Mouse (Mus musculus) cerebellum, adult 11 months (tissue): Measurements from ENCODE around the gene Rnase1.
"Not testable (repeated sequence)": the region's sequence is repeated elsewhere in the genome, so short reads cannot be mapped to it uniquely, and the experiment has no call there.

Source experiments
- DNase-seq: peaks from one replicate; pipeline ENCODE4 v3.0.0; 2022

Gene Rnase1

DNA sequence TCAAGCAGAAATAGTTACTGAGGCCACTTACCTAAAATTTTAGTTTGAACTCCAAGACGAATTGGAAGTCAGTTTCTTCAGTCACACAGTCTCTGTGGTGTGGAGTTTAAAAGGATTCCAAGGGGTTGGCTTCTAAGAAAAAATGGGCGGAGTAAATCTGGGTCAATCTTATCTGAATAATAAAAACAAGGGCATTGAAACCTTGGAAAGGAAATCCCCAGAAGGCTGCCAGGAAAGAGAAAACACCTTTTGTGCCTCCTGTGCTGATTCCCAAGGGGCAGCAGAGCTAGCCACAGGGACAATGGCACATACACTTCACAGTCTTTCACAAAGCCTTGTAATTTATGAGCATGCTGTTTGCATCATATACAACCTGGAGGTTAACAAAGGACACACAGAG lies at the start of gene Rnase1:
TSS of gene Rnase1 (minus strand) at position 101 of the 400 bp plus-strand sequence.
- DNase-seq = no peak

DNA sequence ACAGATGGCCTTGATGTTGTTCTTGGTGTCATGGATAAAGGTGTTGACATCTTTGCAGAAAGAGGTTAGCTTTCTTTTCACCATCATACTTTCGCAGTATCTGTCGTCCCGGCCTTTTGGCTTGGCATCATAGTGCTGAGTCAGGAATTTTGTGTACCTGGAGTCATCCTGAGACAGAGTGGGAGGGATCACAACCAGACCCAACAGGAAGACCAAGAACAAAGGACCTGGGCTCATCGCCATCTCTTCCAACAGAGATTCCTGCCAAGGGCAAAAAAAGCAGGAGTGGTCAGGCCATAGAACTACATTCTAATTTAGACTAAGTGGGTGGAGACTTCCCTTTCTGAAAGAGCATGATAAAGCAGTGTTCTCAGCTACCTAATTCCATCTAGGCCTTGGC lies 49.1 kb upstream of the Rnase1 start:
- no peak for DNase-seq

DNA sequence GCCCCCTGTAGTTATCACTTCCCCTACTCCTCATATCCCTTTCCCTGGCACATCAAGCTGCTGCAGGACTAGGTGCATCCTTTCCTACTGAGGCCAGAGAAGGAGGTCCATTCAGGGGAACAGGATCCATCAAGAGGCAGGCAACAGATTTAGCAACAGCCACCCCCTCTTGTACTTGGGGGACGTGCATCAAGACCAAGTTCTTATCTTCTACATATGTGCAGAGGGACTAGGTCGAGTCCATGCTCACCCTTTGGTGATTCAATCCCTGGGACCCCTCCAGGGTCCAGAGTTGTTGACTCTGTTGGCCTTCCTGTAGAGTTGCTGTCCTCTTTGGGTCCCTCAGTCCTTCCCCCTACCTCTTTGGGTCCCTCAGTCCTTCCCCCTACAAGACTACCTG lies 34.5 kb upstream of the Rnase1 start:
- DNase-seq = not testable (repeated sequence)

DNA sequence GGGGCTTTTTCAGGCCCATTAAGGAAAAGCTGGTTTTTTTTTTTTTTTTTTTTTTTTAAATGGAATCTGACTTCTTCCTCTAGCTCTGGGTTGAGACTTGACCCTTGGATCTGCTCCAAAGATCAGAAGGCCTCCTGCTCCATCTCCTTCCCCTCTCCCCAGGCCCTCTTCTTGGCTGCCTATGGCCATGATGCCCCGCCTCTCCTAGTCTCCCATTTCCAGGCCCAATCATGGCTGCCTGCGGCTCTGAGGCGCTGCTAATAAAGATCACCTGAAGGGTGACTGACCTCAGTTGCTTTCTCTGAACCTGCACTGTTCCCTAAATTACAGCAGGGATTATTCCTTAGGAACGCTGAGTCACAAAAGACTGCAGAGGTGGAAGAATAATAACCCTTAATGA lies 27.3 kb upstream of the Rnase1 start:
- no peak for DNase-seq

GRCm38 (mm10) chr14:51172947-51173346 lies 26.4 kb upstream of the Rnase1 start:
- not testable (repeated sequence) for DNase-seq

GRCm38 (mm10) chr14:51172095-51172865 lies 25.7 kb upstream of the Rnase1 start:
- peak; percentile 7 for DNase-seq

- no peak for DNase-seq
These were observed 19.5 kb upstream of the Rnase1 start for GRCm38 (mm10) chr14:51166068-51166467.

DNA sequence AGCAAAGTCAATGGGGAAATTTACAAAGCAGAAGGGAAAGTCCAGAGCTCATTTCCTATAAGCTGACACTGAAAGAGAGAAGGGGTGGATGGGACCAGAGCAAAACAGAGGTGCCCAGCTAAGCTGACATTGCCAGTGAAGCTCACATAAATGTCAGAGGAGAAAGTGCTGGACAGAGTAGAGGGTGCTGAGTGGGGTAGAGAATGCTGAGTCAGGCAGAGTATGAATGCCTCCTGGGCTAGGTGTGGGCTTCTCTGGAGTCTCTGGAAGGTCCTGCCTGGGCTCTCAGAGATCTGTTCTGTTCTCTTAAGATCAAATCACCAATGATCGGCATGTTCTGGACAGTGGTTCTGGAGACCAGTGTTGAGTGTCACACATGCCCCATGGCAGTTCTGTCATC lies 18.9 kb upstream of the Rnase1 start:
- no peak for DNase-seq

DNA sequence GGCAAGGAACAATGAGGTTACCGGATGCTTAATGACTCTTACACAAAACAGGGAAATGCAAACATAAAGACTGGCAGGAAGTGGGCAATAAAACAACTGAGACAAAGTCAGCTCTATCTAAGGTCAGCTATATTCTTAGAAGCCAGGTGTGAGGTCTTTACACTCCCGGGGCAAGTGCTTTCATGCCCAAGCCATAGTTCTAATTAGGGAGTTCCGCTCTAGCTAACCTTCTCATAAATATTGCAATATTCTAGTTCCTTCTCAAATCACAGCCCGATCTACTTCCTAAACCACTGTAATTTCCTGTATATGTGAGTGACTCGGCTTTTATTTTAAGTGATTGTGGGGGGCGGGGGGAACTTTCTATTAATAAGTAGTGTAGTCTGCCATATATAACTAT lies 16.7 kb upstream of the Rnase1 start:
- DNase-seq = not testable (repeated sequence)

DNA sequence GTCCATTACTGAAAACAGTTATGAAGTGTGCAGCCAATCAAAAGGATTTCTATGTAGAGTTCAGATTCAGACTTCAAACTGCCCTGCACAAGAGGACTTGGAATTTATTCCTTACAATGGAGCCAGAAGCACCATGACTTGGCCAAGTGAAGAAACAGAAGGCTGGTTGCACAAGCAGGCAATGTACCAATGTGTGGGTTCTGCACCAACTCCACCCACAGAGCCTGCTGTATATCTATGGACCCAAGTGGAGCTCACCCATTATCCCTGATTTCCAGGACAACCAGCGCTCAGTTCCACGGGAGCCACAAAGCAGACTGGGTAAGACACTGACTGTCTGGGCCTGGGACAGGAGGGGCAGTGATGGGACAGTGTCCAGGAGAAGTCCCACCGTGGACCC lies 15.4 kb upstream of the Rnase1 start, which contains the start of gene Rnase2b:
TSS of gene Rnase2b (plus strand) at position 285 of the 400 bp plus-strand sequence.
- not testable (repeated sequence) for DNase-seq

- no peak for DNase-seq
These were observed 10.5 kb upstream of the Rnase1 start for GRCm38 (mm10) chr14:51157072-51157471.

DNA sequence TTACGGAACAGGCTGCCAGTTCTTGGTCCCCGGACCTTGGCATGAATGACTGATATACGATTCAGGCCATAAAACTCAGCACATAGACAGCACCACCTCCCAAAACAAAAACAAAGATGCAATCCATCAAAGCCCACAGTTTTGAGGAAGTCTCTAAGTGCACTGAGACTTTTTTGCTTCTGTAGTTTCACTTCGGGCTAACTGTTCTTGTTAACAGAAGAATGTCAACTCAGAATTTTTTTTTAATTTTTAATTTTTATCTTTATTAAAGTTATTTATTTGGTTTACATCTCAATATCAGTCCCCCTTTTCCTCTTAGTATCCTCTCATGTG lies 10.1 kb upstream of the Rnase1 start:
- no peak for DNase-seq

- DNase-seq = no peak
These were observed 9.6 kb upstream of the Rnase1 start for GRCm38 (mm10) chr14:51156056-51156735.

GRCm38 (mm10) chr14:51152249-51152870 lies 5.8 kb upstream of the Rnase1 start:
- no peak for DNase-seq

GRCm38 (mm10) chr14:51150206-51150831 lies 3.7 kb upstream of the Rnase1 start:
- DNase-seq = no peak

- no peak for DNase-seq
These were observed 2.6 kb upstream of the Rnase1 start for GRCm38 (mm10) chr14:51149164-51149563.

GRCm38 (mm10) chr14:51148006-51148405 lies 1.4 kb upstream of the Rnase1 start:
- no peak for DNase-seq

- DNase-seq = no peak
These were observed 1.1 kb downstream of the Rnase1 start for GRCm38 (mm10) chr14:51145521-51145920.

DNA sequence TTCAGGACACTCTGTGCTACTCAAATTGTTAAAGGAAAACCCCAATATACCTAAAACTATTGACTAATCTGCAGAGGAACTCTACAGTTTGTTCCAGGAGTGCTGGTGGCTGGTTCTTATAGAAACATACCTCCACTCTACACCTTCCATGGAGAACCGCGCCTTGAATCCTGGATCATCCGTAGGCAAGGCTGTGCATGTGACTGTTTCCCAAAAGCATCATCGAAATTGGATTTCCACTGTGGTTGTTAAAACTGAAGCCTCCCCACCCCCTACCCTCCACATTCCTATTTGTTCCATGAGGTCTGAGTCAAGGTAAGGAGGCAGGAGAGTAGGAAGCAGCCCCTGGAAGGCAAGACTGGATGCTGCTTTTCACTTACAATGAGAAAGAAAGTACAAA lies 2.1 kb downstream of the Rnase1 start:
- no peak for DNase-seq

- no peak for DNase-seq
These were observed 2.6 kb downstream of the Rnase1 start for GRCm38 (mm10) chr14:51143937-51144336.

GRCm38 (mm10) chr14:51143287-51143686 lies 3.3 kb downstream of the Rnase1 start:
- DNase-seq = no peak

- no peak for DNase-seq
These were observed 4.0 kb downstream of the Rnase1 start for GRCm38 (mm10) chr14:51142568-51142967.

- DNase-seq = no peak
These were observed 4.5 kb downstream of the Rnase1 start for GRCm38 (mm10) chr14:51142119-51142518.

- no peak for DNase-seq
These were observed 6.2 kb downstream of the Rnase1 start for GRCm38 (mm10) chr14:51140342-51140741.
